8 mouse cellular contexts compared by ENCODE assay signal in the genomic region with DNA sequence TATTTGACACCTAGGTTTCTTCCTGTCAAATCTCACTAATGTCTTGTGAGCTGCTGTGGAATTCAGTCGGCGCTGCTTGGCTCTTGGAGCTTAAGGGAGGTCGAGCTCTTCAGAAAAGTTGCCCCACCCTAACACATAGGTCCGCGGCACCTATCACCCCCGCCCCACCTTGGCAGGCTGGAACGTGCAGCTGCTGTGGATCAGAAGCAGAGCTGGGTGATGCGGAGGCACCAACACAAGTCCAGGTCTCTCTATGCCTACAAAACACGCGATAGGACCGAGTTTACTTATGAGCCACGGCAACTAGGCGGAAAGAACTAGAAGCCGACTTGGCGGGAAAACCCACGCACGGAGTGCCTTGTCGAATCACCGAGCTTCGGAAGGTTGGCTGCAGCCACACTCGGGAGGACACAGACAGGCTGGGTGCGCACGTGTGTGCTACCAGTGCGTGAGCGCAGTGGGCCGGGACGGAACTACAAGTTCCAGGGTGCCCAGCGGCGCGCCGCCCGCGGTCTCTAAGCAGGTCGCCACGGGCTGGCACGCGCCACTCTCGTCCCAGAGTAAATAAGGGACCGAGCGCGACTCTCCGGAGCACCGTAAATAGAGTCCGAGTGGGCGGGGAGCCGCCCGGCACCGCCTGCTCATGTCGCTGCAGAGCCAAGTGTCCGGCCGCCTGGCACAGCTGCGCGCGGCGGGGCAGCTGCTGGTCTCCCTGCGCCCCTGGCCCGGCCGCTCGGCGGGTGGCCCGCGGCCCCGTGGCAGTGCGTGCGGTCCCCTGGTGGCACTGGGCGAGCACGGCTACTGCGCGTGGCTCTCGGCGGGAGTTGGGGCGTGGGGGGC. TPM values are rescaled to one million over a fixed set of nuclear protein-coding genes. Genes with fewer than 3 reads are reported as not detected.
DNase-seq lines count a peak whose midpoint lies in the region; ATAC-seq and TF ChIP-seq lines count a peak whose summit lies in the region.

Gene Macrod1, plus strand, starts transcription at position 563 of the 840 bp plus-strand sequence.

- peak; percentile 78; the same call in 1 of the 2 replicates for ATAC-seq in cerebellum, adult (ENCODE audit: insufficient number of reproducible peaks, low FRiP score, low TSS enrichment)
- peak; percentile 89 for ATAC-seq in forebrain, embryonic 16.5 days
- peak; percentile 89 for ATAC-seq in neural tube, embryonic 14.5 days (ENCODE audit: low read depth)

- H3K9ac ChIP-seq in ES-E14 (ENCODE audit: insufficient read depth, low read depth, low read length, poor library complexity, severe bottlenecking), result peak within 1 kb of the TSS; percentile 60
- peak within 1 kb of the TSS; percentile 66 for H3K9ac ChIP-seq in forebrain, embryonic 16.5 days (replicated peaks; ENCODE audit: low read depth, low read length)
- H3K9ac ChIP-seq in neural tube, embryonic 14.5 days (replicated peaks; ENCODE audit: low read depth, low read length), result peak within 1 kb of the TSS; percentile 54

- H3K36me3 ChIP-seq in ES-E14 (ENCODE audit: control insufficient read depth, insufficient read depth, low read length, poor library complexity, severe bottlenecking), result no peaks in the 10 kb centered on the region
- no peaks in the 10 kb centered on the region for H3K36me3 ChIP-seq in forebrain, embryonic 16.5 days (ENCODE audit: control insufficient read depth, insufficient read depth)
- H3K36me3 ChIP-seq in neural tube, embryonic 14.5 days (ENCODE audit: control insufficient read depth, insufficient read depth, low read length), result no peaks in the 10 kb centered on the region

- no peak within 1 kb of the TSS for H3K27ac ChIP-seq in ES-E14 (ENCODE audit: insufficient read depth, low read depth, low read length, poor library complexity, severe bottlenecking)
- H3K27ac ChIP-seq in forebrain, embryonic 16.5 days (ENCODE audit: low read length), result no peak within 1 kb of the TSS
- no peak within 1 kb of the TSS for H3K27ac ChIP-seq in neural tube, embryonic 14.5 days (ENCODE audit: low read depth, low read length)

- in situ Hi-C loops in ES-E14 (cut with MboI; ENCODE audit: low sequenced_read_pairs in 2 of 2, unreplicated experiment in 2 of 2), result loop anchor here in 1 of 2 experiments (10.0 kb wide), 1 partner anchor 288 kb away; the partner anchor contains the start of gene Mark2

- no peaks in the 10 kb centered on the region for H3K9me3 ChIP-seq in ES-E14 (ENCODE audit: control insufficient read depth, insufficient read depth, low read depth, low read length)
- H3K9me3 ChIP-seq in forebrain, embryonic 16.5 days (ENCODE audit: control insufficient read depth, low read length), result no peaks in the 10 kb centered on the region
- H3K9me3 ChIP-seq in neural tube, embryonic 14.5 days (ENCODE audit: control insufficient read depth, low read length), result no peaks in the 10 kb centered on the region

- under 1% methylated on average over 70 of the region's 72 CpGs for WGBS in forebrain, embryonic 16.5 days
- WGBS in neural tube, embryonic 14.5 days, result 2% methylated on average over 69 of the region's 72 CpGs

- H3K4me2 ChIP-seq in forebrain, embryonic 16.5 days (ENCODE audit: low read length), result peak within 1 kb of the TSS; percentile 98
- peak within 1 kb of the TSS; percentile 99 for H3K4me2 ChIP-seq in neural tube, embryonic 14.5 days (ENCODE audit: low read depth, low read length)

- no peaks in the 10 kb centered on the region for H3K27me3 ChIP-seq in forebrain, embryonic 16.5 days (replicated peaks; ENCODE audit: control insufficient read depth, insufficient read depth, low read length)
- H3K27me3 ChIP-seq in neural tube, embryonic 14.5 days (ENCODE audit: control insufficient read depth, insufficient read depth, low read length), result 0 out of 2 replicates have a peak, but pooled peaks cover 8% of the 10 kb centered on the region

- peak within 1 kb of the TSS; percentile 82 to 97 for H3K4me3 ChIP-seq in ES-E14 (ENCODE audit: insufficient read depth in 1 of 2, low read depth in 1 of 2, low read length in 2 of 2, poor library complexity in 1 of 2, severe bottlenecking in 1 of 2)
- peak within 1 kb of the TSS; percentile 79 for H3K4me3 ChIP-seq in forebrain, embryonic 16.5 days (replicated peaks; ENCODE audit: low read length)
- H3K4me3 ChIP-seq in neural tube, embryonic 14.5 days (ENCODE audit: low read depth, low read length), result peak within 1 kb of the TSS; percentile 65

- peaks cover 6 to 20% of the 10 kb centered on the region in 2 experiments; a peak in 2 of 4 replicates for H3K4me1 ChIP-seq in ES-E14 (ENCODE audit: control insufficient read depth in 2 of 2, insufficient read depth in 2 of 2, low read length in 2 of 2, poor library complexity in 1 of 2)
- H3K4me1 ChIP-seq in forebrain, embryonic 16.5 days (replicated peaks; ENCODE audit: control insufficient read depth, insufficient read depth, low read length), result peaks cover 18% of the 10 kb centered on the region
- H3K4me1 ChIP-seq in neural tube, embryonic 14.5 days (ENCODE audit: control insufficient read depth, insufficient read depth, low read length), result peaks cover 11% of the 10 kb centered on the region; the same call in 1 of the 2 replicates

- intact Hi-C loops in heart, postnatal 25 days (cut with DNase I), result no loop called here

- DNase-seq in ES-E14 (ENCODE audit: low read depth, low spot score), result no peak
- peak; percentile 60 for DNase-seq in heart, postnatal 25 days (ENCODE audit: low spot score)
- DNase-seq in layer of hippocampus, adult 18-20 months (ENCODE audit: low spot score in 2 of 2), result peak; percentile 72 to 85
- peak; percentile 87 to 90 for DNase-seq in lung, adult 18-20 months
- peak; percentile 80 for DNase-seq in thymus, postnatal 0 days (ENCODE audit: low spot score)

TF ChIP-seq in ES-E14, 5 proteins besides CTCF, POLR2A, EP300 and RAD21:
- TF ChIP-seq CHD2 (IDR thresholded peaks at IDR 0.05; ENCODE audit: low read depth, low read length) (peak; percentile 45; the same call in 1 of the 2 replicates), ZNF384 (IDR thresholded peaks at IDR 0.05; ENCODE audit: low read depth, low read length) (no peak), MAFK (IDR thresholded peaks at IDR 0.05; ENCODE audit: insufficient read depth, low read depth, low read length) (no peak), ZC3H11A (IDR thresholded peaks at IDR 0.05; ENCODE audit: borderline replicate concordance, low read depth, low read length) (no peak), HCFC1 (IDR thresholded peaks at IDR 0.05; ENCODE audit: borderline replicate concordance, insufficient read depth, low read length) (peak; percentile 90)

RNA-seq across cellular contexts. Expression of gene Macrod1, which starts in this region (rescaled TPM):
- total RNA-seq in ES-E14 (2012; rRNA removed), result 1.4 and 3.5 TPM in 2 replicates
- polyA plus RNA-seq in forebrain, embryonic 16.5 days (2015; fragmentation: Nextera tagmentation; extraction: Ambion mirVana), result 4.0 and 5.3 TPM in 2 replicates
- 100 to 1,000 TPM; 240 to 243 TPM for total RNA-seq in heart, postnatal 25 days (2021)
- 10 to 100 TPM; 22.9 to 23.7 TPM for total RNA-seq in layer of hippocampus, adult 18-20 months (2021)
- 4.7 and 5.6 TPM in 2 replicates for polyA plus RNA-seq in neural tube, embryonic 14.5 days (2014; fragmentation: Nextera tagmentation; extraction: Ambion mirVana)
- 15.3 and 16.6 TPM in 2 replicates for polyA plus RNA-seq in thymus, postnatal 0 days (2015; fragmentation: Nextera tagmentation; extraction: Ambion mirVana)
